Mouse (Mus musculus) spleen, adult 2 months (tissue): ENCODE data around the gene Kif26a. TPM values are rescaled to one million over a fixed set of nuclear protein-coding genes. Genes with fewer than 3 reads are reported as not detected.

ENCODE experiments used
- DNase-seq, 2 experiments: peaks; one replicate each; pipeline versions ENCODE4 v3.0.0 to v3.0.0-alpha.2; 2012 to 2021; ENCODE audit warnings: low spot score in 2 of 2, low read depth in 1 of 2
- H3K27ac ChIP-seq: fragments of 200-500 bp; 2 replicates; pipeline ENCODE4 v1.5.1; 2012; ENCODE audit warnings: low read length, inconsistent platforms; ENCODE audit not compliant: insufficient read depth
- H3K27me3 ChIP-seq: fragments of 200-500 bp; 2 replicates; pipeline ENCODE4 v1.6.1; 2012; ENCODE audit warnings: mild to moderate bottlenecking, moderate library complexity, low read length, inconsistent platforms; ENCODE audit not compliant: control insufficient read depth, insufficient read depth
- H3K36me3 ChIP-seq: fragments of 200-500 bp; 2 replicates; pipeline ENCODE4 v1.6.1; 2012; ENCODE audit warnings: mild to moderate bottlenecking, low read length, inconsistent platforms; ENCODE audit not compliant: control insufficient read depth, insufficient read depth
- H3K4me1 ChIP-seq: fragments of 200-500 bp; 2 replicates; pipeline ENCODE4 v1.6.1; 2011; ENCODE audit warnings: inconsistent platforms; ENCODE audit not compliant: control insufficient read depth, insufficient read depth, insufficient read length
- H3K4me3 ChIP-seq: fragments of 200-500 bp; 2 replicates; pipeline ENCODE4 v1.5.1; 2011; ENCODE audit warnings: mild to moderate bottlenecking, inconsistent platforms; ENCODE audit not compliant: insufficient read depth, insufficient read length; ENCODE audit errors: extremely low read depth
- CTCF ChIP-seq: fragments of 200-500 bp; IDR thresholded peaks from 2 replicates; pipeline ENCODE4 v1.5.1; 2011; ENCODE audit warnings: mild to moderate bottlenecking, inconsistent platforms; ENCODE audit not compliant: insufficient read depth, insufficient read length, insufficient replicate concordance; ENCODE audit errors: extremely low read depth
- POLR2A ChIP-seq: fragments of 200-500 bp; IDR thresholded peaks from 2 replicates; pipeline ENCODE4 v1.6.1; 2011; ENCODE audit warnings: low read depth, low read length, inconsistent platforms
- WGBS: fragments of 180-500 bp; shearing (Covaris S2); methylation state at CpG from one replicate; pipeline ENCODE4 v1.1.7; 2018; 5-methylcytosine and 5-hydroxymethylcytosine counted together
- polyA plus RNA-seq: library from polyadenylated mRNA; depleted of rRNA; stranded (reverse); fragments of >200 nt; gene quantifications from 2 replicates; pipeline ENCODE4 v1.2.3, GENCODE M21; 2012; rRNA removed

The Kif26a gene
- polyA plus RNA-seq, result 1.8 and 2.1 TPM in 2 replicates

DNA sequence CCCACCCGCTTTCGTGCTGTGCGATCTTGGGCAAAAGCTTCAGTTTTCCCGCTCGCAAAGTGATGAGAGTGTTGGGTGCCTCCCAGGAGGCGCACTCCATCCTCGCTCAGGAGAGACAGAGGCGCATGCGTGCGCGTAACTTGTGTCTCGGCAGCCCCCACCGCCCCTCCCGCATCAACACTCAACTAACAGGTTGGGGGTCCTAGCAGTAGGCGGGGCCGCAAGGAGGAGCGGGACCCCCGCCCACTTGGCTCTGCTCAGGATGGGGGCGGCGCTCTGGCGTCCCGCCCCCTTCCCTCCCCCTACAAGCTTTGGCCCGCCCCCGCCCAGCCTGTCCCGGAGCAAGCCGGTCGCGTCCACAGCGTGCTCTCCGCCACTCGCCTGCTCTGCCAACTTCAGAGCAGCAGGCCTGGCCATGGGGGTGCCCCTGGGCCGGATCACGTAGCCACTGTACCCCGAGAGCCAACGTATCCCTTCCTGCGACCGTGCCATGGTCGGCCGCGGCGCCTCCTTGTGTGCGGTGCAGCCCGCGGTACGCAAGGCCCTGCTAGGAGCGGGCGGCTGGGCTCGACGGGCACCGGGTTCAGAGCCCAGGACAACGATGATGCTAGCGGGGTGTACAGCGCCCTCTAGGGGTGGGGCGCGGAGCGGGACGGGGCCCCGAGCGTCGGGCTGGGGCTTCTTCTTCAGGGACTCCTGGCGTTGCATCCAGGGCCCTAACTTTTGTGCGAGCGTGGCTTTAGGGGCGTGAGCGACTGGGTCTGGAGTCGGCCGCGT is at the start of gene Kif26a:
Gene Kif26a, plus strand, starts transcription at position 334 of the 777 bp plus-strand sequence.
- Histone ChIP-seq H3K4me1 (peaks cover 4% of the 10 kb centered on the region; the same call in 1 of the 2 replicates), H3K4me3 (peak within 1 kb of the TSS; percentile 48; the same call in 1 of the 2 replicates), H3K27ac (no peak within 1 kb of the TSS), H3K27me3 (peaks cover 28% of the 10 kb centered on the region), H3K36me3 (no peaks in the 10 kb centered on the region)
- TF ChIP-seq CTCF, result peak; percentile 50; the same call in 1 of the 2 replicates
- TF ChIP-seq POLR2A, result no peak
- 2% methylated on average over 68 of the region's 68 CpGs for WGBS
- peak in 1 of 2 experiments; percentile 22 for DNase-seq

DNA sequence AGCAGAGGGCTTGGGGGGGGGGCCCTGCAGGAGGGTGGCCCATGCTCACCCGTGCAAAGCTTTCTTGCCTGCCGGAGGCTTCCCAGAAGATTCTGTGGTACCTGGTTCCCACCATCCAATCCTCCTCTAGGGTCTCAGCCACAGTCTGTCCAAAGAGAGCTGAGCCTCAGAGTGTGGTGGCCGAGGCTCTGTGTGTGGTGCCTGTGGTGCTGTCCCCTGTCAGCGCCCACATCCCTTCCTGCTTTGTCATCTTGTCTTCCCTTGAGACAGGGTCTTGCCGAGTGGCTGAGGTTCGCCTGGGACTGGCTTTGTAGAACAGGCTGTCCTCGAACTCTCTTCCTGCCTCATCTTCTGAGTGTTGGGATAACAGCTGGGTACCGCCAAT is 49.3 kb upstream of the Kif26a start:
- H3K4me1 ChIP-seq, result no peaks in the 10 kb centered on the region
- DNase-seq, result no peak
- 62% methylated on average over 8 of the region's 8 CpGs for WGBS
- no peak overlapping the region for H3K4me3 ChIP-seq
- TF ChIP-seq POLR2A (no peak), CTCF (no peak)
- no peaks in the 10 kb centered on the region for H3K27me3 ChIP-seq
- H3K36me3 ChIP-seq, result no peaks in the 10 kb centered on the region
- H3K27ac ChIP-seq, result no peak overlapping the region

DNA sequence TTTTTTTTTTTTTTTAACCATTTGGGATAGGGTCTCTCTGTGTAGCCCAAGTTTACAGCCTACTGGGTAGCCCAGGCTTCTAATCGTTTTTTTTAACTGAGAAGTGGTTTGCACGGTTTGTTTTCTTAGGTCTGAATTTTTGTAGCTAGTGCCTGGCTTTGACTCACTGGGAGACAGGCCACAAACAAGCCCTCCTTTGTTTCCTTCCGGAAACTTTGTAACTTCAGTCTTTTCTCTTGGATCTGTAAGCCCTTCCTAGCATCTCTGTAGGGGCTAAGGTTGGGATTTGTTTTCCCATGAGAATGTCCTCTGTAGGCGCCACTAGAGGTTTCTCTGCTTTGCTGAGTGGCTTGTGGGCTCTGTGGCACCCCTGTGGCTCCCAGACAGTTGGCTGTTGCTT is 45.9 kb upstream of the Kif26a start:
- Histone ChIP-seq H3K27me3 (no peaks in the 10 kb centered on the region), H3K27ac (no peak overlapping the region), H3K4me1 (no peaks in the 10 kb centered on the region), H3K4me3 (no peak overlapping the region), H3K36me3 (no peaks in the 10 kb centered on the region)
- no peak for TF ChIP-seq CTCF
- no peak for TF ChIP-seq POLR2A
- 75% methylated on average over 4 of the region's 4 CpGs for WGBS
- DNase-seq, result no peak

DNA sequence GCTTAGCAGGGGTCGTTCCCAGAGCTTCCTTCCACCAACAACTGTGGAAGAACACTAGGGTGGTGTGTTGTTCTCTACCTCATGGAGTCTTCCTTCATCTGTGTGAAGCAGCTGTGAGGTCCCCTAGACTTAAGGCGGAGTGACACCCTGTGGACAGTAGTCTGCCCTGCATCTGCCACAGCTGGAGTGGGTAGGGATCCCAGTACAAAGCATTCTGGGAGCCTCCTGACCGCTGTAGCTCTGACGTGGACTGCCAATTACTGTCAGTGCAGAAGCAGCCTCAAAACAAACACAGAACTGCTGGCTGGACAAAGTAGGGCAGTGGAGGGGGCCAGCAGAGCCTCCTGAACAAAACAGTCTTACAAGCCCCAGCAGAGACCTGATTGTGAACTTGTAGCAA is 45.0 kb upstream of the Kif26a start:
- no peaks in the 10 kb centered on the region for H3K36me3 ChIP-seq
- H3K27ac ChIP-seq, result no peak overlapping the region
- TF ChIP-seq CTCF (no peak), POLR2A (no peak)
- no peak overlapping the region for H3K4me3 ChIP-seq
- no peak for DNase-seq
- 68% methylated on average over 4 of the region's 4 CpGs for WGBS
- H3K27me3 ChIP-seq, result no peaks in the 10 kb centered on the region
- no peaks in the 10 kb centered on the region for H3K4me1 ChIP-seq

DNA sequence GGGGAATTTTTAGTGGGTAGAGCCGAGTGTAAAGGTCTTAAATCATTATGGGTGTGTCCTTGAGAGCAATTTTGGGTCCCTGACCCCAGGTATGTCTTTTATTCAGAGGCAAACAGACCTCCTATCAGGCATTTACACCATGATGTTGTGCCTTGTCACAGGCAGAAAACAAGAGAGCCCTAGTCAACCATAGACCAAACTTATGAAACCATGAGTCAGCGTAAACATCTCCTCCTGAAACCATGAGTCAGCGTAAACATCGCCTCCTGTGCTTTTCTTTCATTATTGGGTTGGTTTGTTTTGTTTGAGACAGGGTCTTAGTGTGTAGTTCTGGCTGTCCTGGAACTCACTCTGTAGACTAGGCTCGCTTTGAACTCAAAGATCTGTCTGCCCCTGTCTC is 42.8 kb upstream of the Kif26a start:
- no peak for TF ChIP-seq POLR2A
- no peak for TF ChIP-seq CTCF
- DNase-seq, result no peak
- H3K4me1 ChIP-seq, result no peaks in the 10 kb centered on the region
- no peaks in the 10 kb centered on the region for H3K27me3 ChIP-seq
- no peaks in the 10 kb centered on the region for H3K36me3 ChIP-seq
- H3K4me3 ChIP-seq, result no peak overlapping the region
- WGBS, result 79% methylated on average over 5 of the region's 5 CpGs
- no peak overlapping the region for H3K27ac ChIP-seq

DNA sequence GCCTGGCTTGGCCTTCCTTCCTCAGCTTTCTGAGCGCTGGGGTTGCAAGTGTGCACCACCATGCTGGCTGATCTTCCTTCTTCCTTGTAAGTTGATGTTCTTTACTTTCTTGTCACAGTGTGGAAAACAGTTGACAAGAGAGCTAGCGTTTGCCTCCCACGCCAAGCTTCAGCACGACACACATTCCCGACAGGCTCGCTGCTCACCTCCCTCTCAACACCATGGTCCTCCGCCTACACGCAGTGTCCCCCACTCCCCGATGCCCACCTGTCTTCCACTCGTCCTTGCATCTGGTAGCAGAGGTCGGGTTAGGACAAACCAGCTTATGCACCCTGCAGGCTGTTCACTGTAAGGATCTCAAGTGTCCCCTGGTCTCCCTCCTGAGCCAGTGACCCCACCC is 41.1 kb upstream of the Kif26a start:
- 88% methylated on average over 11 of the region's 11 CpGs for WGBS
- no peak for TF ChIP-seq POLR2A
- TF ChIP-seq CTCF, result no peak
- H3K27me3 ChIP-seq, result no peaks in the 10 kb centered on the region

DNA sequence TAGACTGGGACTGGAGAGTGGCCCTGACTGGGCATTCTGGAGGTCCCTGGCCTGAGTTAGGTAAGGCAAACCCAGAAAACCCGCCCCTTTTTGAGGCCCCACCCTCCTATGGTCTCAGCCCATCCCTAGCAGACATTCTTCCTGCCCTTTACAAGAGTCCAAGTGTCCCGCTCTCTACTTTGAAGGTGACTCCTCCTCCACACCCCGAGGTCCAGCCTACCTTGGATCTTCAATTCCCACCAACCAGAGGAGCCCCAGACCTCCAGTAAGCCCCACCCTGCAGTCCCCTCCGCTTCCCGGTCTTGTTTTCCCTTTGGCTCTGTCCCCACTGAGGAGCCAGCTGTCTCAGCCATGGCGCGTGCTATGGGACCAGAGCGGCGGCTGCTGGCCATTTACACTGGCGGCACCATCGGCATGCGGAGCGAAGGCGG is 39.5 kb upstream of the Kif26a start, which contains the start of gene Aspg:
Gene Aspg, plus strand, starts transcription at position 139 of the 431 bp plus-strand sequence.
- 12% methylated on average over 14 of the region's 14 CpGs for WGBS

More for the DNA sequence above, 41.1 kb upstream of the Kif26a start:
- DNase-seq, result no peak
- H3K4me1 ChIP-seq, result no peaks in the 10 kb centered on the region
- H3K36me3 ChIP-seq, result no peaks in the 10 kb centered on the region
- H3K27ac ChIP-seq, result no peak overlapping the region
- H3K4me3 ChIP-seq, result no peak overlapping the region

More for the DNA sequence above, 39.5 kb upstream of the Kif26a start, which contains the start of gene Aspg:
- no peaks in the 10 kb centered on the region for H3K27me3 ChIP-seq
- H3K36me3 ChIP-seq, result no peaks in the 10 kb centered on the region
- no peak within 1 kb of the TSS for H3K27ac ChIP-seq
- no peak within 1 kb of the TSS for H3K4me3 ChIP-seq
- no peaks in the 10 kb centered on the region for H3K4me1 ChIP-seq
- no peak for TF ChIP-seq CTCF
- TF ChIP-seq POLR2A, result no peak
- DNase-seq, result no peak
